In genomic region chr9:61745301-61745801, GRCm38 (mm10) we compare ENCODE assay signal across 10 mouse cellular contexts.
DNase-seq lines count a peak whose midpoint lies in the region; ATAC-seq and TF ChIP-seq lines count a peak whose summit lies in the region.
"Had no signal": no experiment of that assay in that cellular context is flagged by ENCODE, and none has a peak within 500 bp of the region (broad histone marks: within the 10 kb centered on the region; RNA-seq: fewer than 3 reads in every experiment).

No protein-coding gene starts in this region.

- H3K27me3 ChIP-seq in heart, embryonic 10.5 days (ENCODE audit: insufficient read depth, poor library complexity, severe bottlenecking) = 0 out of 2 replicates have a peak, but pooled peaks cover 9% of the 10 kb centered on the region
- H3K27me3 ChIP-seq in kidney, postnatal 0 days (ENCODE audit: insufficient read depth, low read length) = no peaks in the 10 kb centered on the region

- H3K9me3 ChIP-seq in heart, embryonic 10.5 days = no peaks in the 10 kb centered on the region
- no peaks in the 10 kb centered on the region for H3K9me3 ChIP-seq in kidney, postnatal 0 days (replicated peaks; ENCODE audit: low read length)

- no peak overlapping the region for H3K9ac ChIP-seq in kidney, postnatal 0 days (ENCODE audit: low read depth, low read length)

- DNase-seq in heart, postnatal 4 days = peak; percentile 15
- DNase-seq in heart, embryonic 10.5 days (ENCODE audit: low spot score) = no peak
- DNase-seq in ES-CJ7 (ENCODE audit: low read depth, low spot score) = peak; percentile 13
- peak; percentile 44 to 52 for DNase-seq in adrenal gland, postnatal 36 days
- peak; percentile 87 for DNase-seq in kidney, postnatal 0 days (ENCODE audit: low spot score)
- DNase-seq in yolk sac, embryonic 10.5 days (ENCODE audit: low spot score) = no peak
- no peak for DNase-seq in thymus, postnatal 25 days
- no peak for DNase-seq in thymus, adult 18-20 months

- no peaks in the 10 kb centered on the region for H3K36me3 ChIP-seq in heart, embryonic 10.5 days
- H3K36me3 ChIP-seq in kidney, postnatal 0 days (ENCODE audit: insufficient read depth, low read length) = no peaks in the 10 kb centered on the region

- no peak overlapping the region for H3K4me2 ChIP-seq in kidney, postnatal 0 days (ENCODE audit: low read length)

- H3K27ac ChIP-seq in heart, embryonic 10.5 days = no peak overlapping the region
- no peak overlapping the region for H3K27ac ChIP-seq in kidney, postnatal 0 days

- ATAC-seq in kidney, postnatal 0 days (replicated peaks; ENCODE audit: low FRiP score, low read depth) = no peak
- ATAC-seq: Patski had no signal

- no peak for TF ChIP-seq CTCF in kidney, postnatal 0 days (IDR thresholded peaks at IDR 0.05; ENCODE audit: low read depth)

- H3K4me1 ChIP-seq in heart, embryonic 10.5 days = peaks cover 21% of the 10 kb centered on the region; the same call in 1 of the 2 replicates
- peaks cover 8% of the 10 kb centered on the region; the same call in 1 of the 2 replicates for H3K4me1 ChIP-seq in kidney, postnatal 0 days (replicated peaks; ENCODE audit: insufficient read depth, low read length)

- WGBS in heart, embryonic 10.5 days = 53% methylated on average over 7 of the region's 7 CpGs
- WGBS in kidney, postnatal 0 days = 19% methylated on average over 7 of the region's 7 CpGs

- H3K4me3 ChIP-seq in heart, embryonic 10.5 days = no peak overlapping the region
- no peak overlapping the region for H3K4me3 ChIP-seq in kidney, postnatal 0 days (replicated peaks; ENCODE audit: low read depth, low read length)
- H3K4me3 ChIP-seq: erythroblast, embryonic 14.5 days had no signal

Comparison
In these comparisons a context has a peak if more than half of its experiments do, and no peak if none do; other contexts are left out.
1. DNase-seq: peak in heart, postnatal 4 days (single experiment), ES-CJ7 (single experiment), adrenal gland, postnatal 36 days (2 of 2) and kidney, postnatal 0 days (single experiment); none in heart, embryonic 10.5 days (single experiment), yolk sac, embryonic 10.5 days (single experiment), thymus, postnatal 25 days (single experiment) and thymus, adult 18-20 months (0 of 2).